Mouse (Mus musculus) adrenal gland, postnatal 4 days (tissue): ENCODE data around the gene Slc13a5. TPM values are rescaled to one million over a fixed set of nuclear protein-coding genes. Genes with fewer than 3 reads are reported as not detected.
A peak's percentile ranks its signal among the peaks of the same experiment; 100 is the strongest.

Experiments used
- DNase-seq, 2 experiments: peaks; one replicate each; pipeline ENCODE4 v3.0.0; 2021 to 2022; ENCODE audit warnings: low spot score in 2 of 2, mixed read lengths in 2 of 2
- total RNA-seq, 2 experiments: library from RNA; stranded (reverse); gene quantifications; 2 replicates each; pipeline ENCODE4 v1.2.3; 2021

Gene Slc13a5
- total RNA-seq, 2 experiments from 2014 or later = 0.25 to 0.51 TPM

DNA sequence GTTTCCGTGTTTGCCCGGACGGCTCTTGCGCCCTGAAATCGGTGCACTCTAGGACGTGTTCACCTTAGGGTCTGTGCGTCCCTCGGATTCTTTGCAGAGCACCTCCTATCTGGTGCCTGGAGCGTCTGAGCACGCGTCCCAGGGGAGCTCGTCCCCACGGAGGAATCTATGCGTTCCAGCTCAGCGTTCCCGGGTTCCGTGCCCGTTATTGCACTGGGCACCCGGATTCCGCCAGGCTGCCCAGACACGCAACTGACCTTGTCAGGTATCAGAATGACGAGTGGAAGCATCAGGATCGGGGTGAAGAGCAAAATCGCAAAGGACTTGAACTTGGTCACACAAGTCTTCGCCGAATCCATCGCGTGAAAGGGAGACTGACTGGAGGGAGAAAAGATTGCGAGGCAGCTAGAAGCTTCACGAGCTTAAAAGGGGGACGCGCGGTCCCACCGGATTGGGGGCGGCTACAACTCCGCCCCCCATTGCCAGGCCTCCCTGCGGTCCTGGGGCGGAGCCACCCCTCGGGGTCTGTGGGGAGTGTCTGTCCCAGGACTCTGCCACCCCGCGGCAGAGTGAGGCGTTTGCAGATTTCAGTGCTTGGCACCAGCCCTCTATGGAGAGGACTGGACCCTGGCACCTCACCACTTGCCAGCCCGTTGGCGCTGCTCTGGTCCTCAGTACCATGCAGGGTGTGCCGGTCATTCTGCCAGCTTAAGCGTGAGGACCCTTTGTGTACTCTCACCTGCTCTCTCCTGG, 639 bp downstream of the Slc13a5 start:
- peak; percentile 9 to 14 for DNase-seq

DNA sequence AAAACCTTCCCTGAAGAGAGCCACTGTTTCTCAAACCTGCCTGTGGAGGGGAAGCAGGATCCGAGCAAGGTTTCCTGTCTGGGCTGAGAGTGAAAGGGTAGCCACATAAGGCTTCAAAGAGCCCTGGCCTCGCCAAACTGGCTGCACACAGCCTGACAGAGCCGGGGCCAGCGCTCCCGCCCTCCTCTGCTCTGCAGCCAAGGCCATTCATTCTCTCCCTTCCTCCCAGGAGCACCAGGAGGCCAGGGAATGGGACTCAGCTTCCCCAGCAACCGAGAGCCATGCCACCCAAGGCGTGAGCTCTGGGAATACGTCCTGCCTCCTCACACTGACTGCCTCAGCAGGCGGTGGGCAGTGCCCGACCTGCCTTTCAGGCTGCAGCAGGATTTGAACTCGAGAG, 1.5 kb downstream of the Slc13a5 start:
- no peak for DNase-seq

DNA sequence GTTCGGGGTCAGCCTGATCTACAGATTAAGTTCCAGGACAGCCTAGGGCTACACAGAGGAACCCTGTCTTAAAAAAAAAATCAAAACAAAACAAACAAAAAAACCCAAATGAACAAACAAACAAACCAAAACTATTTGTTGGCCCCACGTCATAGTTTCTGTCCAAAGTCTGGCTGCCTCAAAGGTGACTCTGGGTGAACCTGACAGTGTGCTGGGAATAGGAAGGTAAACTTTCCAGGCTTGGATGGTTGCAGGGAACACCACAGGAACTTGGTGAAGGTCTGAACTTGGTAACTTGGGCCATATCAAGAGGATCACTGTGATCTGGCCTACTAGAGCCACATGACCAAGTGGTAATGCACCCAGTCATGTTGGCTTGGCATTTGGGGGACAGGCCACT, 10.6 kb downstream of the Slc13a5 start:
- DNase-seq = no peak

DNA sequence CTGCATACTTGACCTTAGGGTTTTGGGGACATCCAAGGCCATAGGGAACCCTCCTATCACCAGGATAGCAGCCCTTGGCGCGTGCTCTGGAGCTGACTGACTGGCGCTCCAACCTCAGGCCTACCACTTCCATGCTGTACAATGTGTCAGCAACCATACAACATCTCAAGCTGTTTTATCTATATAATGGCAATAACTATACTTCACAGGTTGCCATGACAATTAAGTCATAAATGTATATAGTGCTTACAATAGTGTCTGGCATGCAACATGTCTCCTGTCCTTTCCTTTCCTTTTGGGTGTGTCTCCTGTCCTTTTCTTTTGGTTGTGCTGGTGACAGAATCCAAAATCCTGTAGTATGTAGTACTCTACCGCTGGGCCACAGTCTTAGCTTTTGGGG, 11.4 kb downstream of the Slc13a5 start:
- no peak for DNase-seq

DNA sequence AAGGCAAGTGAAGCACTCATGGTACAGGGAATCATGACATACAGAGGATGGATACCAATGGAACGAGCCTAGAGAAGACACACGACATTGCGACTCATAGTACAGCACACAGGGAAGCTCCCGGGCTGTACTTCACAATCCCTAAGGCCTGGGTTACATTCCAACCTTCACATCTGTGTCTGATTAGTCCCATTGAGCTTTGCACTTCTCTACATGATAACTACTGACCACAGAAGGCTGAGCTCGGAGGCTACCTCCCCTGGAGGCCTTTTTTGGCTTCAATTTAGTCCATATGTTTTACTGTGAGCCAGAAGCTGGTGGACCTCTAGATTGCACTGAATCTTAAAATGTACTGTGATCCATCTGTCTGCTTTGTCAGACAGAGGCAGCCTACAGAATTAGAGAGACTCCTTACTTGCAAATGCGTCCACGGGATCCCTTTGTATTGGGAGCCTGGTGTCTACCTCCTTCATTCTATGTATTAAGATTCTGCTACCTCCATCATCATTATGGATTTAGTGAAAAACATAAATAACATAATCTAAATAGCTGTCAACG, 21.7 kb downstream of the Slc13a5 start:
- DNase-seq = no peak

GRCm38 (mm10) chr11:72240062-72240860, 26.8 kb downstream of the Slc13a5 start:
- no peak for DNase-seq

GRCm38 (mm10) chr11:72234013-72234412, 33.0 kb downstream of the Slc13a5 start:
- DNase-seq = no peak

GRCm38 (mm10) chr11:72232991-72233390, 34.0 kb downstream of the Slc13a5 start:
- no peak for DNase-seq

- DNase-seq = no peak
Measured at GRCm38 (mm10) chr11:72232068-72232467, 35.0 kb downstream of the Slc13a5 start.

- no peak for DNase-seq
Measured at GRCm38 (mm10) chr11:72228513-72228912, 38.5 kb downstream of the Slc13a5 start.

DNA sequence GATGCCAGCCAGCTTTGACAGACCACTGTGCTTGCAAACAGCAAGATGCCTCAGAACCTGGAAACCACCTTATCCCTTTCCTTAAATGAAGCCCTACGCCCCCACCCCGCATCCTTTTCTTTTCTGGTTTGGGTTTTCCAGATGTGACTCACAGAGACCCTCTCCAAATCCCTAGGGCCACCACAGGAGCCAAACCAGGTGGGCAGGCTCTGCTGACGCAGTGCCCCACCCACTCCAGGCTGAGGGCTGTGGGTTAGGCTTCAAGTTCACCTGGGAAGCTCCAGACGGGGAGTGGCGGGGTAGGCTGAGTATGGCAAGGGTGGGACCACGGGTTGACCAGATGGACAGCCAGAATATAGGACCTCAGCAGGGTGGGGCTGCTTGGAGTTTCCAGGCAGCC, 40.1 kb downstream of the Slc13a5 start:
- DNase-seq = no peak

DNA sequence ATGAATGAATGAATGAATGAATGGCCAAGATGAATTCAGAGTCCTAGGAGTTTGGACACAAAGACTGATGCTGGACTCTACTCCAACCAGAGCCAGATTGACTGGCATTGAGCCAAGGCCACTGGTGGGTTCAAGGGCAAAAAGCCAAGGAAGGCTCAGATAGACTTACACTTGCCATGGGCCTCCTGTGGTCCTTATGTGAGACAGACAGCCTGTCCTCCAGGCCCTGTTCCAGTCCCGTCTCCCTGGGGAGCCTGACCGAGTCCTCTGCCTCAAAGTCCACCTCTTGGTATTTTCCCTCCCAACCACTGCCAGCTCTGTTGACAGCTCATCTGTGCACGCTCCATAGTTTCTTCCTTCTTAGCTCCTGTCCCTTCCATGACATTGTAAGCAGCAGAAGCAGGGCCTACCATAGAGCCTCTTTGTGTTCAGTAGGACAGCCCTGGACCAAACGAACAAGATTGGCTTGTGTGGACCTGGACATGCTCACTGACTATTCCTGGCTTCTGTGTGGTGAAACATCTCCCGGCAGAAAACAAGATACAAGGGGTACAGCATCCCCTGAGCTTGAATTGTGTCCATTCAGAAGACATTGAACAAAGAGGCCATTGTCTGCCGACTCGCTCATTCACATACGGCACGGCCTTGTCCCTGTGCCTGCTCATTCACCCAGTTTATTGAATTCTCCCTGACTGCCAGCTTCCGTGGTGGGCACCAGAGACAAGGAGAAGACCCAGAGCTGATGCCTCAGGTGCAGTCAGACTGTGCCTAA, 40.8 kb downstream of the Slc13a5 start:
- DNase-seq = no peak

- peak; percentile 39 for DNase-seq
Measured at GRCm38 (mm10) chr11:72224865-72225264, 42.2 kb downstream of the Slc13a5 start.

GRCm38 (mm10) chr11:72223414-72223813, 43.6 kb downstream of the Slc13a5 start:
- no peak for DNase-seq

DNA sequence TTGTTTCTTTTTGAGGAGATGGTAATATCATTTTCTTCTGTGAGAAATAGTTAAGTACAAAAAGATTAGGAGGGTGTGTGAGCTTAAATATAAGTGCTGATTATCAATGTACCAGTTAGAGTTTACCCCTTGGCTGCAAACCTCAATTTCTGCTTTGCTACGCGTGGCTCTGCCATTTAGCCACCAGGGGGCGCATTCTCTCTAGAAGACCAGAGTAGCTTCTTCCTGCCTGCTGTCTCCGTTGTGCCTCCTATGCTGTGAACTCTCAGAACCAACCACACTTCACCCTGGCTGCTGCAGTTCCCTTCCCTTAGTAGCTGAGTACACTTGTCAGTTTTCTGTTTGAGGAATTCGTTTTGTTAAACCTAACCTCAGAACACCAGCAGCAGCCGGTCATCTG, 45.7 kb downstream of the Slc13a5 start:
- DNase-seq = peak in 1 of 2 experiments; percentile 53

DNA sequence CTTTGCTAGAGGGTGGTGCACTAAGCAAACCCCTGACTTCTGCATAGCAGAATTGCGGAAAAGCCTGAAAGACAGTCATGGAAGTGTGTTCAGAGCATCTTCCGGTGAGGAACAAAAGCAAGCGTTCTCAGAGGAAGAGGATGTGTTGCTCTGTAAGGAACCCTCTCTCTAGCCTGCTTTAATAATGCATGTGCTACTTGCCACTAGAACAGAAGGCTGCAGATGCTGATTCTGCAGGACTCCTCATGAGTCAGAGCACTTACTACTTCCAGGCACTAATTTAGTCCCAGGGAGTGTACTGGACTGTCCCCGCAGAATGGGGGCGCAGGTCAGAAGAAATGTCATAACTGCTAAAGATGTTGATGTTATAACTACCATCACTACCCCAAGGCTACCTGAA, 49.9 kb downstream of the Slc13a5 start:
- DNase-seq = no peak

GRCm38 (mm10) chr11:72215410-72215797, 51.6 kb downstream of the Slc13a5 start, which contains the start of gene Med31:
Gene Med31, minus strand, starts transcription at chr11:72215592.
- DNase-seq = peak; percentile 35 to 44

GRCm38 (mm10) chr11:72214591-72215409, 52.2 kb downstream of the Slc13a5 start:
- peak; percentile 76 to 90 for DNase-seq

- no peak for DNase-seq
Measured at GRCm38 (mm10) chr11:72207834-72208377, 59.1 kb downstream of the Slc13a5 start.

DNA sequence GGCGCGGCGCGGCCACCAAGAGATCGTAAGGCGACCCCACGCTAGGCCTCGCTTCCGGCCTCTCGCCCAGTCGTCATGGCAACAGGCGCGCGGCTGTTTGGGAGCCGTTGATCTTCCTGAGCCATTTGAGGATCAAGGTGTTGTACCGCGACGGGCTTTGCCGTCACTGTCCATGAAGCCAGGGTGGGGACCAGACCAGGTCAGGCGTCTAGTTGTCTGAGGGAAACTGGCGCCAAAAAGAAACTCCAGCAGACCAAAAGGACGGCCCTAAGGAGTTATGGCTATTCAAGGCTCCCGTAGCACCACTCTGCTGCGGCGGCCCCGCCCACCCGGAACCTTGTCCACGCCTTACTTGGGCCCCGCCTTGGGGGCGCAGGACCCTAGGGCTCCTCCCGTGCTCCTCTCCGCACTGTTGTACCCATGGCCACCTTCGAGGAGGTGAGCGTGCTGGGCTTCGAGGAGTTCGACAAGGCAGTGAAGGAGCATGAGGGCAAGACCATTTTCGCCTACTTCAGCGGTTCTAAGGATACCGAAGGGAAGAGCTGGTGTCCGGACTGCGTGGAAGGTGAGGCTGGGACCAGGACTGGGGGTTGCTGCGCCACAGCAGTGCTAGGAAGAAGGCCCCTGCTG, 59.7 kb downstream of the Slc13a5 start, which contains the start of the genes 4933427D14Rik and Txndc17:
TSS of gene 4933427D14Rik (minus strand) at position 256 of the 630 bp plus-strand sequence.
TSS of gene Txndc17 (plus strand) at position 344 of the 630 bp plus-strand sequence.
- peak; percentile 59 to 75 for DNase-seq
